Mouse (Mus musculus): ENCODE data around the gene Fam234b. TPM values are rescaled to one million over a fixed set of nuclear protein-coding genes. Genes with fewer than 3 reads are reported as not detected.
A peak's percentile ranks its signal among the peaks of the same experiment; 100 is the strongest.

The Fam234b gene
- total RNA-seq, 2 experiments from 2014 or later: 183 to 192 TPM

GRCm38 (mm10) chr6:135178599-135178998 is 19.2 kb upstream of the Fam234b start:
- no peak for DNase-seq (ENCODE audit: low spot score in 2 of 2)

- no peak for DNase-seq (ENCODE audit: low spot score in 2 of 2)
Observed at GRCm38 (mm10) chr6:135182925-135183324, 14.9 kb upstream of the Fam234b start.

GRCm38 (mm10) chr6:135183961-135184360 is 13.8 kb upstream of the Fam234b start:
- no peak for DNase-seq (ENCODE audit: low spot score in 2 of 2)

- no peak for DNase-seq (ENCODE audit: low spot score in 2 of 2)
Observed at GRCm38 (mm10) chr6:135187076-135187917, 10.5 kb upstream of the Fam234b start.

GRCm38 (mm10) chr6:135188629-135189028 is 9.1 kb upstream of the Fam234b start:
- DNase-seq (ENCODE audit: low spot score in 2 of 2): no peak

- no peak for DNase-seq (ENCODE audit: low spot score in 2 of 2)
Observed at GRCm38 (mm10) chr6:135190122-135190521, 7.7 kb upstream of the Fam234b start.

- no peak for DNase-seq (ENCODE audit: low spot score in 2 of 2)
Observed at GRCm38 (mm10) chr6:135191906-135192305, 5.9 kb upstream of the Fam234b start.

GRCm38 (mm10) chr6:135192993-135193392 is 4.8 kb upstream of the Fam234b start:
- DNase-seq (ENCODE audit: low spot score in 2 of 2): no peak

- DNase-seq (ENCODE audit: low spot score in 2 of 2): no peak
Observed at GRCm38 (mm10) chr6:135193733-135194132, 4.0 kb upstream of the Fam234b start.

- DNase-seq (ENCODE audit: low spot score in 2 of 2): no peak
Observed at GRCm38 (mm10) chr6:135194907-135195306, 2.9 kb upstream of the Fam234b start.

GRCm38 (mm10) chr6:135196707-135197106 is 1.1 kb upstream of the Fam234b start:
- no peak for DNase-seq (ENCODE audit: low spot score in 2 of 2)

- no peak for DNase-seq (ENCODE audit: low spot score in 2 of 2)
Observed at GRCm38 (mm10) chr6:135197446-135197845, 331 bp upstream of the Fam234b start.

GRCm38 (mm10) chr6:135198726-135199125 is 949 bp downstream of the Fam234b start:
- DNase-seq (ENCODE audit: low spot score in 2 of 2): no peak

- peak; percentile 47 to 56 for DNase-seq (ENCODE audit: low spot score in 2 of 2)
Observed at GRCm38 (mm10) chr6:135200122-135200957, 2.6 kb downstream of the Fam234b start.

GRCm38 (mm10) chr6:135202668-135203067 is 4.9 kb downstream of the Fam234b start:
- no peak for DNase-seq (ENCODE audit: low spot score in 2 of 2)

GRCm38 (mm10) chr6:135203737-135204136 is 6.0 kb downstream of the Fam234b start:
- DNase-seq (ENCODE audit: low spot score in 2 of 2): no peak

GRCm38 (mm10) chr6:135204869-135205268 is 7.1 kb downstream of the Fam234b start:
- no peak for DNase-seq (ENCODE audit: low spot score in 2 of 2)

GRCm38 (mm10) chr6:135205802-135206201 is 8.0 kb downstream of the Fam234b start:
- DNase-seq (ENCODE audit: low spot score in 2 of 2): no peak

- no peak for DNase-seq (ENCODE audit: low spot score in 2 of 2)
Observed at GRCm38 (mm10) chr6:135206909-135207308, 9.1 kb downstream of the Fam234b start.

GRCm38 (mm10) chr6:135211169-135211568 is 13.4 kb downstream of the Fam234b start:
- no peak for DNase-seq (ENCODE audit: low spot score in 2 of 2)

GRCm38 (mm10) chr6:135212666-135213065 is 14.9 kb downstream of the Fam234b start:
- DNase-seq (ENCODE audit: low spot score in 2 of 2): no peak

- DNase-seq (ENCODE audit: low spot score in 2 of 2): no peak
Observed at GRCm38 (mm10) chr6:135218330-135218729, 20.6 kb downstream of the Fam234b start.

Data from left cerebral cortex, adult 18-20 months (tissue).